Mouse (Mus musculus) G1E (cell line): ENCODE results near the gene Ptprt. TPM values are rescaled to one million over a fixed set of nuclear protein-coding genes. Genes with fewer than 3 reads are reported as not detected.
"Not testable (repeated sequence)": the region's sequence is repeated elsewhere in the genome, so short reads cannot be mapped to it uniquely, and the experiment has no call there.

Experiments used
- ATAC-seq: 2 replicates; pipeline ENCODE4 v1.8.0; 2016; ENCODE audit warnings: mild to moderate bottlenecking; ENCODE audit not compliant: insufficient number of reproducible peaks, poor library complexity, low FRiP score, severe bottlenecking; ENCODE audit errors: extremely low read depth
- DNase-seq: peaks from one replicate; pipeline ENCODE4 v3.0.0; 2012; ENCODE audit warnings: low spot score
- H3K27me3 ChIP-seq: 2 replicates; pipeline ENCODE4 v1.6.1; 2012; ENCODE audit warnings: mild to moderate bottlenecking, low read length, inconsistent platforms; ENCODE audit not compliant: insufficient read depth
- H3K36me3 ChIP-seq: replicated peaks from 2 replicates; pipeline ENCODE3; 2012; ENCODE audit warnings: mild to moderate bottlenecking, inconsistent platforms
- H3K4me1 ChIP-seq: 2 replicates; pipeline ENCODE4 v1.6.1; 2012; ENCODE audit warnings: low read depth, low read length, inconsistent platforms, mixed read lengths; ENCODE audit not compliant: insufficient read depth
- H3K4me3 ChIP-seq: 2 replicates; pipeline ENCODE4 v1.5.1; 2012; ENCODE audit warnings: low read depth, mild to moderate bottlenecking, inconsistent platforms, low read length, moderate library complexity, mixed read lengths
- H3K9me3 ChIP-seq: replicated peaks from 2 replicates; pipeline ENCODE4 v1.6.1; 2012; ENCODE audit warnings: inconsistent platforms
- CTCF ChIP-seq: IDR thresholded peaks from 2 replicates; pipeline ENCODE4 v1.5.1; 2012; ENCODE audit warnings: low read depth, low read length, inconsistent platforms, mixed read lengths
- GATA1 ChIP-seq: IDR thresholded peaks from 2 replicates; pipeline ENCODE4 v1.6.1; 2012; ENCODE audit warnings: borderline replicate concordance, low read length, inconsistent platforms, mixed read lengths
- GATA2 ChIP-seq: IDR thresholded peaks from 2 replicates; pipeline ENCODE4 v1.6.1; 2012; ENCODE audit warnings: low read depth, low read length, inconsistent platforms, borderline replicate concordance
- POLR2AphosphoS5 ChIP-seq: IDR thresholded peaks from 2 replicates; pipeline ENCODE4 v1.6.1; 2012; ENCODE audit warnings: low read depth, low read length, inconsistent platforms; ENCODE audit not compliant: insufficient replicate concordance
- TAL1 ChIP-seq: conservative IDR thresholded peaks from 2 replicates; pipeline ENCODE4 v1.6.1; 2012; ENCODE audit warnings: low read depth, low read length, inconsistent platforms, mixed read lengths
- polyA plus RNA-seq: library from polyadenylated mRNA; stranded (reverse); fragments of >175 nt; gene quantifications from 2 replicates; pipeline ENCODE4 v1.2.3, GENCODE M21; 2012
- total RNA-seq, 2 experiments: library from RNA; stranded (forward) in 1 of 2; stranded (reverse) in 1 of 2; fragments of 200-1000 nt in 1 of 2; fragments of >200 nt in 1 of 2; fragmentation: Nextera tagmentation in 1 of 2; gene quantifications; 2 replicates each; pipeline ENCODE4 v1.2.3; 2014 to 2017

Ptprt gene
- total and polyA plus RNA-seq, 3 experiments, result 0.05 TPM; not detected in 2

DNA sequence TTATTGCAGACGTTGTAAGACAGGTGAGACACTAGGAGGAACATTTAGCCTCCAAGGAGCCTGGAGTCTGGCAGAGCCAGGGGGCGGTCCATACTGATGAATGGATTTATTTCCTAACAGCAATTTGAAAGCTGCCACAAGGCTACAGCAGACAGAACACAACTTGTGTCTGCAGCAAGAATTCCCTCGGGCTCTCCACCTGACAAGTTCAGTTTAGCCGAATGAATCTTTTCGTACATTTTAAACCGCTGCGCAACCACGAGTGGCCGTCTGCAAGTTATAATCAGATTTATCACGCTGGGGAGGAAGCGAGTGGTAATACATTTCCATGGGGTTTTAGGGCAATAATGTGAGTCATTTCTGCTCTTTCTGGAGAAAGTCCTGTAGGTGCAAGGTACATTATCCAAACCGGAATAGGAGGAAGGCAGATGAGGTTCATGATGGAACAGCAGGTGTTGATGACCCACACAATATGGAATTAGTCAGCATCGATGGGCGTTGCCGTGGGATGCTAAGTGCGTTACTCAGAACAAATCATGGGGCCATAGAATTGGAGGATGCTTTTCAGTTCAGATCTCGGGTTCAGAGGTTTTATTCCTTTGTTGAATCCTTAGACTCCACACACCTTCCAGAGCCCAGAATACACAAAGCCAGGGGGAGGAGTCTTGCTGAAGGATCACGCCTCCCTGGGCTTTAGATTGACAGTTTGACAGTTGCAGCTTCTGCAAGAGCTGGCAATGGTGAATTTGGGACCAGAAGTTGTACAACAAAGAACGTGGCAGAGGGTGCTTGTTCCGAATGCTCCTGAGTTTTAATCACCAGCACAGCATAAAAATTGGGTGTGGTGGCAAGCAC, 478.1 kb downstream of the Ptprt start:
- no peaks in the 10 kb centered on the region for H3K4me1 ChIP-seq
- H3K36me3 ChIP-seq, result no peaks in the 10 kb centered on the region
- no peaks in the 10 kb centered on the region for H3K27me3 ChIP-seq
- DNase-seq, result no peak
- TF ChIP-seq GATA2, result no peak
- no peak for TF ChIP-seq TAL1
- no peak for TF ChIP-seq POLR2AphosphoS5
- TF ChIP-seq GATA1, result no peak
- TF ChIP-seq CTCF, result no peak
- no peak overlapping the region for H3K4me3 ChIP-seq
- H3K9me3 ChIP-seq, result peaks cover 41% of the 10 kb centered on the region
- no peak for ATAC-seq

DNA sequence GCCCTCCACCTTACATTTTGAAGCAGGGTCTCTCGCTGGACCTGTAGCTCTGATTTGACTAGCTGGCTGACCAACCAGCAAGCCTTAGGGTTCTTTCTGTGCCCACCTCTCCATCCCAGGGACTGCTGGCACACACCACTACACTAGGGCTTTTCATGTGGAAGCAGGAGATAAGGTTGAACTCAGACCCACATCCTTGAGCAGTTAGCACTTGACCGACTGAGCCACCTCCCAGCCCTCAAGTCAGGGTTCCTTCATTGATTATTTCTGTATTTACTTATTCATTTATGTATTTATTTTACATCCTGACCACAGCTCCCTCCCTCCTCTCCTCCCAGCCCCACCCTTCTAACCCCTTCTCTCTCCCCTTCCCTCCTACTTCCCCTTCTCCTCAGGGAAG, 479.1 kb downstream of the Ptprt start:
- TF ChIP-seq GATA1 (no peak), TAL1 (no peak), POLR2AphosphoS5 (no peak), CTCF (no peak), GATA2 (no peak)
- no peaks in the 10 kb centered on the region for H3K27me3 ChIP-seq
- DNase-seq (no peak), ATAC-seq (no peak)
- H3K4me1 ChIP-seq, result no peaks in the 10 kb centered on the region
- no peak overlapping the region for H3K4me3 ChIP-seq
- H3K9me3 ChIP-seq, result peaks cover 37% of the 10 kb centered on the region
- H3K36me3 ChIP-seq, result no peaks in the 10 kb centered on the region

DNA sequence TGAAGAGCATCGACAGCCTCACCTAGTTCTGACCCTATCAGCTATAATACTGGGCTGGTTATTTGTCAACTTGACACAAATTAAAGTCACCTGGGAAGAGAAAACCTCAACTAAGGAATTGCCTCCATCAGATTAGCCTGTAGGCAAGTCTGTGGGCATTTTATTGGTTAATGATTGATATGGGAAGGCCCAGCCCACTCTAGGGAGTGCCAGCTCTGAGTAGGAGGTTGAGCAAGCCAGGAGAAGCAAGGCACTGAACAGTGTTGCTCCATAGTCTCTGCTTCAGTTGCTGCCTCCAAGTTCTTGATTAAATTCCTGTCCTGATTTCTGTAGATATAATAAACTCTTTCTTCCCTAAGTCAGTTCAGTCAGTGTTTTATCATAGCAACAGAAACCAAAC, 488.4 kb downstream of the Ptprt start:
- no peaks in the 10 kb centered on the region for H3K36me3 ChIP-seq
- TF ChIP-seq TAL1, result no peak
- TF ChIP-seq CTCF, result no peak
- no peak for TF ChIP-seq GATA2
- TF ChIP-seq POLR2AphosphoS5, result no peak
- TF ChIP-seq GATA1, result no peak
- peaks cover 6% of the 10 kb centered on the region for H3K9me3 ChIP-seq
- no peak overlapping the region for H3K4me3 ChIP-seq
- no peak for DNase-seq
- H3K4me1 ChIP-seq, result no peaks in the 10 kb centered on the region
- no peak for ATAC-seq
- H3K27me3 ChIP-seq, result no peaks in the 10 kb centered on the region

DNA sequence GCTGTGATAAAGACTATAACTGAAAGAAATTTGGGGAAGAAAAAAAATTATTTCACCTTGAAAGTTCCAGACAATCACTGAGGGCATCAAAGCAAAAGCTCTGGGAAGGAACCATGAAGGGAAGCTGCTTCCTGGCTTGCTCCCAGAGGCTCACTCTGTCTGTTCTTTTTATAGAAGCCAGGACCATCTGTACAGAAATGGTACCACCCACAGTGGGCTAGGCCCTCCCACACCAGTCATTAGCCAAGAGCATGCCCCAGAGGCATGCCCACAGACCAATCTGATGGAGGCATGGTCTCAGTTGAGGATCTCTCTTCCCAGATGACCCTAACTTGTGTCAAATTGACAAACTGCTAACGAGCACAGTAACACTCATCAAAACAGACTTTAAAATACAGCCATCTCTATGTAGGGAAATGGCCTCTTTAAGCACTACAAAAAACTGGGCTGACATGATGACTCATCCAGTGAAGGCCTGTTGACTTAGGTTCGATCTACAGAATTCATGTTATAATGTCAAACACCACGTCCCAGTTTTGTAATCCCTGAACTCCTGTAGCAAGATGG, 519.0 kb downstream of the Ptprt start:
- Histone ChIP-seq H3K4me1 (no peaks in the 10 kb centered on the region), H3K9me3 (peaks cover 23% of the 10 kb centered on the region), H3K36me3 (no peaks in the 10 kb centered on the region), H3K4me3 (no peak overlapping the region), H3K27me3 (no peaks in the 10 kb centered on the region)
- ATAC-seq (no peak), DNase-seq (no peak)
- no peak for TF ChIP-seq GATA1
- no peak for TF ChIP-seq CTCF
- no peak for TF ChIP-seq GATA2
- no peak for TF ChIP-seq TAL1
- no peak for TF ChIP-seq POLR2AphosphoS5

DNA sequence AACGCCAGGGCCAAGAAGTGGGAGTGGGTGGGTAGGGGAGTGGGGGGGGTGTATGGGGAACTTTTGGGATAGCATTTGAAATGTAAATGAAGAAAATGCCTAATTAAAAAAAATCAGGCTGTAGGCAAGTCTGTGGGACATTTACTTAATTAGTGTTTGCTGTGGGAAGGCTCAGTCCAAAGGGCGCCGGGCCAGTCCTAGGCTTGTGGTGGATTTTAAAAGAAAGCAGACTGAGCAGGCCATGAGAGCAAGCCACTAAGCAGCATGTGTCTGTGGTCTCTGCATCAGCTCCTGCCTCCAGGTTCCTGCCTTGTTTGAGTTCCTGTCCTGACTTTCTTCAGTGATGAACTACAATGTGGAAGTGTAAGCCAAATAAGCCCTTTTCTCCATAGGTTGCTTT, 524.8 kb downstream of the Ptprt start:
- H3K36me3 ChIP-seq, H3K4me3 ChIP-seq, H3K27me3 ChIP-seq, H3K4me1 ChIP-seq, ATAC-seq, DNase-seq: not testable (repeated sequence)
- H3K9me3 ChIP-seq, result peaks cover 28% of the 10 kb centered on the region

DNA sequence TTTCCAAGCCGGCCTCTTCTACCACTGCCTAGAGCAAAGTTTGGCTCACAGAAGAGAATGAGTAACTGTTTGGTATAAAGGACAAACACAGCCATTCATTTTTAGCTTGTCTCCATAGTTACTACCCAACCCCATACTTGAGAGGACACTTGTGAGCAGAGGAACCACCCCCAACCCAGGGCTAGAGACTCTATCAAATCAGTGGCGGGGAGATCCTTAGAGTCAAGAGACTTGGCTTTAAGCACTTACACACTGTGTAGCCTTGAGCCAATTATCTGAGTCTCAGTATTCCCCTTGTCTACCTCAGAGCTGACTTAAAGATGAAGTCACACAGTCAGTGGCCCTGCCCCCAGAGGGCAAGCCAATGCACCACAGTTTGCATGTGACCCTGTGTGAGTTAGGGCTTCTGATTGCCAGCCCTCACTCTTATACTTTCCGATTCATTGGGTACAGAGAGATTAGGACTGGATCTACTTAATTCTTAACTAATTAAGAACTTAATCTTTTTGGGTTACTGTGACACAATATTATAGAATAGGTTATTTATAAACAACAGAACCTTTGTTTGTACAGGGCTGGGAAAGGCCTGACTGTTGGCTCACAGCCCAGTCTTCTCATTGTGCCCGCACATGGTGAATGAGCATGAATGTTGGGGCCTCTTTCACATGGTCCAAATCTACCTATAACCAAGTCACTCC, 529.2 kb downstream of the Ptprt start:
- no peak for TF ChIP-seq TAL1
- TF ChIP-seq GATA2, result no peak
- TF ChIP-seq POLR2AphosphoS5, result no peak
- Histone ChIP-seq H3K9me3 (peaks cover 34% of the 10 kb centered on the region), H3K4me1 (no peaks in the 10 kb centered on the region), H3K27me3 (no peaks in the 10 kb centered on the region), H3K4me3 (no peak overlapping the region), H3K36me3 (no peaks in the 10 kb centered on the region)
- no peak for ATAC-seq
- DNase-seq, result no peak
